Mouse (Mus musculus): ENCODE results near the gene Nploc4. TPM values are rescaled to one million over a fixed set of nuclear protein-coding genes. Genes with fewer than 3 reads are reported as not detected.
A peak's percentile ranks its signal among the peaks of the same experiment; 100 is the strongest.
"Not testable (repeated sequence)": the region's sequence is repeated elsewhere in the genome, so short reads cannot be mapped to it uniquely, and the experiment has no call there.

Gene Nploc4
- polyA plus RNA-seq, 1 experiment from 2014 or later: 45.3 TPM

GRCm38 (mm10) chr11:120354304-120355276, 82.9 kb downstream of the Nploc4 start:
- H3K4me1 ChIP-seq: peaks cover 69% of the 10 kb centered on the region
- H3K27me3 ChIP-seq (replicated peaks; ENCODE audit: low read depth, poor library complexity, severe bottlenecking): 0 out of 2 replicates have a peak, but pooled peaks cover 6% of the 10 kb centered on the region
- WGBS: 89% methylated on average over 17 of the region's 17 CpGs

DNA sequence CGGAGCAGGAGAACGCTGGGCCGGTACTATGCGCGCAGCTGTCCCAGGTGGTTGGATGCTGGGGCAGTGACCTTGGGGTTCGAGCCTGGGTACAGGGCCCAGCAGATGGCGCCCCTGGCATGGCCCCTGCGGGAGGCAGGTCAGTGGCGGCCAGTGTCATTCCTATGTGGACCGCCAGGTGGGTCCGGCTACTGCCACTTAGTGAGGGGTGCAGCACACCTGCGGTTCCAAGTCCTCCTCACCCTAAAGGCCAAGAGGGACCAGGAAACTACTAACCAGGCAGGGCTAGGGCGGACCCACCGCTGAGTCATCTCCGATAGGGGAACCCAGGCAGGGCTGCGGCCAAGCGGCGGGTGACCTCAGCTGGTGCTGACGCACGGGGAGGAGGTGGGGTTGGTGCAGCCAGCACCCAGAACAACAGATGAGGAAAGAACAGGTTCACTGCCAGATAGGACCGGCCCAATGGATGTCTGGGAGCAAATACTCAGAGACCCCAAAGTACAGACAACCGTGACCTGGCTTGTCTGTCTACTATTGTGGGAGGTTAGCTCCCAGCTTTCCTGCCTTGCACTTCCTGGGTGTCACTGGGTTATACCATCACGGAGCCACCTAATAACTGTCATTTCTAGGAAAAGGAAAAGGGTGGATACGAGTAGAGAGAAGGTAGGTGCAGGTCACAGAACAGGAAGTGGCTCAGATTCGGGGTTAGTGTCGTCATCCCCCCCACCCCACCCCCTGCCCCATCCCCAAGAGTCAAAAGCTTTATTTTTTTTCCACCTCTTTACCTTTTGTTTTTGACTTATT, 83.8 kb downstream of the Nploc4 start:
- Histone ChIP-seq H3K9me3 (no peaks in the 10 kb centered on the region), H3K36me3 (replicated peaks) (peaks cover 7% of the 10 kb centered on the region), H3K27me3 (replicated peaks; ENCODE audit: low read depth, poor library complexity, severe bottlenecking) (0 out of 2 replicates have a peak, but pooled peaks cover 6% of the 10 kb centered on the region), H3K27ac (replicated peaks) (peak overlapping the region; percentile 55), H3K4me3 (peak overlapping the region; percentile 28), H3K4me1 (peaks cover 70% of the 10 kb centered on the region)
- DNase-seq (ENCODE audit: low spot score): peak; percentile 77
- WGBS: 26% methylated on average over 26 of the region's 26 CpGs

More at GRCm38 (mm10) chr11:120354304-120355276, 82.9 kb downstream of the Nploc4 start:
- DNase-seq (ENCODE audit: low spot score): no peak
- Histone ChIP-seq H3K36me3 (replicated peaks) (peaks cover 7% of the 10 kb centered on the region), H3K4me3 (no peak overlapping the region), H3K9me3 (no peaks in the 10 kb centered on the region), H3K27ac (replicated peaks) (0 out of 2 replicates have a peak overlapping the region, but pooled peaks have one; percentile 44)

DNA sequence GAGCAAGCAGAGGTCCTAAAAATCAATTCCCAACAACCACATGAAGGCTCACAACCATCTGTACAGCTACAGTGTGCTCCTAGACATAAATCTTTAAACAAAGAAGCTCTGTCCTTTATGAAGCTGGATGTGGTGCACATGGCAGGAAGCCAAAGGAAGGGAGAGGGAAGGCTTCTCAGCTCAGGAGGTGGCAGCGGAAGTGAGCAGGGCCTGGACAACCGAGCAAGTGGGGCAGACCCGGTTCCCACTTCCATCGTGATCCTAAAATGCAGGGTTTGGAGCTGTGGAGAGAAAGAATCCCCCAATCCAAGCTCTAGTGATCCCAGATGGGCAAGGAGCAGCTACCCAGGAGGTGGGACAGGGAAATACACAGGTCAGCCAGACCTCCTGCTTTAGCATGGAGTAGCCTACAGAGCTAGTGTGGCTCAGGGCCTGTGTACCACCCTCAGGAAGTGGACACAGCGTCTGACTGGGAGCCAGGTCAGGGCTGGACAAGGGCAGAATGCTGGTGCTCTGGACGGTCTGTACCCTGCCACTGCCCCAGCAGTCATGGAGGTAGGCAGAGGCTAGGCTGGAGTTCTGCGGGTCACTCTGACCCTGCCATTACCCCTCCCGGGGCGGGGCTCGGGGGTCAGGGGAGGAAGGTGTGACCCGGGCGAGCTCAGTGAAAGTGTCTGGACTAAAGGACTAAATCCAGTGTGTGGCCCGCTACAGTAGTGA, 84.8 kb downstream of the Nploc4 start:
- Histone ChIP-seq H3K27me3 (replicated peaks; ENCODE audit: low read depth, poor library complexity, severe bottlenecking) (0 out of 2 replicates have a peak, but pooled peaks cover 6% of the 10 kb centered on the region), H3K27ac (replicated peaks) (peak overlapping the region; percentile 75), H3K4me3 (peak overlapping the region; percentile 28; the same call in 1 of the 2 replicates), H3K4me1 (peaks cover 62% of the 10 kb centered on the region), H3K36me3 (replicated peaks) (peaks cover 7% of the 10 kb centered on the region), H3K9me3 (no peaks in the 10 kb centered on the region)
- DNase-seq (ENCODE audit: low spot score): no peak
- 72% methylated on average over 13 of the region's 13 CpGs for WGBS

- peaks cover 14% of the 10 kb centered on the region for H3K36me3 ChIP-seq (replicated peaks)
- H3K27me3 ChIP-seq (replicated peaks; ENCODE audit: low read depth, poor library complexity, severe bottlenecking); H3K9me3 ChIP-seq; DNase-seq (ENCODE audit: low spot score): not testable (repeated sequence)
- H3K4me1 ChIP-seq: peaks cover 56% of the 10 kb centered on the region
- 0 out of 2 replicates have a peak overlapping the region, but pooled peaks have one; percentile 3 for H3K4me3 ChIP-seq
- peak overlapping the region; percentile 100 for H3K27ac ChIP-seq (replicated peaks)
- 94% methylated on average over 5 of the region's 5 CpGs for WGBS
Observed at GRCm38 (mm10) chr11:120352093-120352350, 85.5 kb downstream of the Nploc4 start.

DNA sequence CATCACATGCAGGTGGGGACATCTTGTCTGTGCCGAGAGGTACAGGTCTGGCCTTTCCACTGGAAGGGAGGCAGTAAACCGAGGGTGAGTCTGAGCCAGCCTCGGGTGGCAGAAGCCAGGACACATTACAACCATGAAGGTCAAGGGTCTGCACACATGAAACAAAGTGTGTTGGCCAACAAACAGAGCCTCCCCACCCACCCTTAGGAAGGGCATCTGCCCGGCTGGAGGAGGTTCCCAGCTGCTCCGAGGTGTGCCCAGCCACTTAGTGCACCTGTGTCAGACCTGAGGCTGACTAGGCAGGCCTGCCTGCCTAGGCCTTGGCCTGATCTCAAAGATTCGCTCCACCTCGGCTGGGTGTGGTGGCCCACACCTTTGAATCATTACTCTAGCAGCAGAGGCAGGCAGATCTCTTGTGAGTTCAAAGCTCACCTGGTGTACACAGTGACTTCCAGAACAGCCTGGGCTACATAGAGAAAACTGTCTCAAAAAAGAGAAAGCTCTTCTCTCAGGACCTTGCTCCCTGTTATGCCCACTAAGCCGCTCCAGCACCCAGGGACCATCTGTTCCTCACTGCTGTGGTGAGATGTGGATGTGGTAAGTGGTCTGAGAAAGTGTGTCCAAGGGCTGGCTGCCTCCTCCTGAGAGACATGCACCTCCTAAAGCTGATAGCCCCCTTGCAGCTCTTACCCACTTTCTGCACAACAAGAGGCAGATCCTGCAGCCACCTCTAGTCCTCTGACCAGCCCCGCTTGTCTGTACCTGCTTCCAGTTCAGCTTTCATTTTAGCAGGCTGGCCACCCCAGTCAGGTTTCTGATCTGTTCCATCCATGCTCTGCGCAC, 86.0 kb downstream of the Nploc4 start:
- H3K27ac ChIP-seq (replicated peaks): peak overlapping the region; percentile 100
- H3K4me1 ChIP-seq: peaks cover 59% of the 10 kb centered on the region

DNA sequence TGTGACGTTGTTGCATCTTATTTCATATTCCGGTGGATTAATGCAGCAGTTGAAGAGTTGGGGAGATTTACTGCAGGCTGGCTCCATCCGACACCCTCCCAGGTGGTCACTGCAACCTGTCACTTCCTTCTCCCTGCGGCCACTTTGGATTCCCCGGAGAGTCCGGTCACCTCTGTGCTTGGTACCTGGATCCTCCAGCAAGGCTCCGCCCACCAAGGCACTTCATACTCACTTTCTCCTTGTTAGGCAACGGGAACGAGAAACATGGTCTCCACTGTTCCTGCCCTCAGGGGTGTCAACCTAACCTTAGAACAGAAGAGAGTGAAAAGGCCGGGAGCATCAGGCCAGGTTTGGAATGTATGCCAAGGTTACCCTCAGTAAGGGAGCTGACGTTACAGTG, 86.8 kb downstream of the Nploc4 start:
- peak; percentile 48 for DNase-seq (ENCODE audit: low spot score)
- H3K9me3 ChIP-seq: no peaks in the 10 kb centered on the region
- peaks cover 20% of the 10 kb centered on the region for H3K36me3 ChIP-seq (replicated peaks)
- H3K4me3 ChIP-seq: peak overlapping the region; percentile 99
- peaks cover 61% of the 10 kb centered on the region for H3K4me1 ChIP-seq
- 17% methylated on average over 11 of the region's 11 CpGs for WGBS
- 0 out of 2 replicates have a peak, but pooled peaks cover 6% of the 10 kb centered on the region for H3K27me3 ChIP-seq (replicated peaks; ENCODE audit: low read depth, poor library complexity, severe bottlenecking)
- peak overlapping the region; percentile 100 for H3K27ac ChIP-seq (replicated peaks)

More for the DNA sequence above, 86.0 kb downstream of the Nploc4 start:
- WGBS: 86% methylated on average over 10 of the region's 10 CpGs
- Histone ChIP-seq H3K9me3 (no peaks in the 10 kb centered on the region), H3K4me3 (peak overlapping the region; percentile 99), H3K27me3 (replicated peaks; ENCODE audit: low read depth, poor library complexity, severe bottlenecking) (0 out of 2 replicates have a peak, but pooled peaks cover 6% of the 10 kb centered on the region), H3K36me3 (replicated peaks) (peaks cover 18% of the 10 kb centered on the region)
- no peak for DNase-seq (ENCODE audit: low spot score)

DNA sequence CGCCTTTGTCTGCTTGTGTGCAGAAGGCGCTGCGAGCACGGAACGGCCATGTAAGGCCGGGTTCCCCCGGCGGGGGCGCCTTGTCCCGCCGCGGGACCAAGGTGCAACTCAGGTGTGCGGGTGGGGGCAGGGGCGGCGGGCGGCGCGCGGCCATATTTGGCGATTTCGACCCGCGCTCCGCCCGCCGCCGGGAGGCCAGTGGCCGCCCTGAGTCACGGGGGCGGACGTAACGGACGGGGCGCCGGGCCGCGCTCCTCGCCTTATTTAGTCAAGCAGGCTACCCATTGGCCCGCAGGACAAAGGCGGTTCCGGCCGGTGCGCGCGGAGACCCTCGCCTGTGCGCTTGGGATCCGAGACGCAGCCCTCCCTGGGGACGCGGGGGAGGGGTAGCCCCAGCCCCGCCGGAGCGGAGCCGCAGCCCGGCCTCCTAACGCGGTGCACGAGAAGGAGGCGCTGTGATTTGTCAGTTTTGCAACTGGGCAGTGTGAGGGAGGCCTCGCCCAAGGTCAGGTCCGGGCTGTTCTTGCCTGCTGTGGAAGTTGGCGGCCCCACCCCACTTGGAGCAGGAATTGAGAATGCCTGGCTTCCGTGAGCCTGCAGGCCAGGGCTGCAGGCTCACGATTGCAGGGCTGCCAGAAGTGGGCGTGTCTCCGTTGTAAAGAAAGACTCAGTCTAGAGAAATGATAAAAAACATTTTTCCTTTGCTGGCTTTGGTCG, 87.4 kb downstream of the Nploc4 start:
- peaks cover 59% of the 10 kb centered on the region for H3K4me1 ChIP-seq
- under 1% methylated on average over 68 of the region's 68 CpGs for WGBS

DNA sequence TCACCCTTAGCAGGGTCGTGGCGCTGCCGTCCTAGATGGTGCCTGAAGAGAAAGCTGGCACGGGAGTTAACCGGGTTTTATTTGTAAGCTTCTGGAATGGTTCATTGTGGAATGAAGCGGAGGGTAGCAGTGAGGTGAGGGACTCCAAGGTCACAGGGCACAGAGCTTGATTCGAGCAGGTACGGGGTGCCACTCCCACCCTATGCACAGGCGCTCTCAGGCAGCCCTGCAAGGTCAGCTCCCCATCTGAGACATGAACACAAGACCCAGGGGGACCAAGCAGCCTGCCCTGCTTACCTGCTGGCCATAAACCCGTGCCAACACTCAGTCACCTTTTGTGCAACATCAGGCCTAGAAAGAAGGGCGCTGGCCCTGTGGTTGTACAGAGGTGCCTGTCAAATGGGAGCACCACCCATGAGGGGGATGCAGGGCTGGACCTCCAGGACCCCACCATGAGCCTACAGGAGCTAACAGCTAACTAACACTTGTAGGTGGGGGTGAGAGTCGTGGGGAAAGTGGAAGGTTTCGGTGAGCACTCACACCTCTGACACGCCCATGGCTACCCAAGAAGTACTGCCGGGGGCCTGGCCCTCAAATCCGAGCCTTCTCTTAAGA, 88.0 kb downstream of the Nploc4 start:
- peak overlapping the region; percentile 100 for H3K27ac ChIP-seq (replicated peaks)
- peak overlapping the region; percentile 99 for H3K4me3 ChIP-seq
- peaks cover 31% of the 10 kb centered on the region for H3K36me3 ChIP-seq (replicated peaks)
- no peaks in the 10 kb centered on the region for H3K9me3 ChIP-seq
- peaks cover 57% of the 10 kb centered on the region for H3K4me1 ChIP-seq
- 3% methylated on average over 16 of the region's 16 CpGs for WGBS
- H3K27me3 ChIP-seq (replicated peaks; ENCODE audit: low read depth, poor library complexity, severe bottlenecking): 0 out of 2 replicates have a peak, but pooled peaks cover 6% of the 10 kb centered on the region
- no peak for DNase-seq (ENCODE audit: low spot score)

More for the DNA sequence above, 87.4 kb downstream of the Nploc4 start:
- peak overlapping the region; percentile 99 for H3K4me3 ChIP-seq
- peak overlapping the region; percentile 100 for H3K27ac ChIP-seq (replicated peaks)
- H3K36me3 ChIP-seq (replicated peaks): peaks cover 25% of the 10 kb centered on the region
- DNase-seq (ENCODE audit: low spot score): peak; percentile 98
- no peaks in the 10 kb centered on the region for H3K9me3 ChIP-seq
- H3K27me3 ChIP-seq (replicated peaks; ENCODE audit: low read depth, poor library complexity, severe bottlenecking): 0 out of 2 replicates have a peak, but pooled peaks cover 6% of the 10 kb centered on the region

GRCm38 (mm10) chr11:120348684-120349370, 88.7 kb downstream of the Nploc4 start:
- Histone ChIP-seq H3K4me1 (peaks cover 55% of the 10 kb centered on the region), H3K9me3 (no peaks in the 10 kb centered on the region), H3K4me3 (peak overlapping the region; percentile 99), H3K27me3 (replicated peaks; ENCODE audit: low read depth, poor library complexity, severe bottlenecking) (0 out of 2 replicates have a peak, but pooled peaks cover 6% of the 10 kb centered on the region), H3K27ac (replicated peaks) (peak overlapping the region; percentile 100), H3K36me3 (replicated peaks) (peaks cover 33% of the 10 kb centered on the region)
- DNase-seq (ENCODE audit: low spot score): peak; percentile 86
- WGBS: 1% methylated on average over 53 of the region's 53 CpGs

All from embryonic facial prominence, embryonic 10.5 days (tissue).